Mouse (Mus musculus) heart, embryonic 13.5 days (tissue): ENCODE results near the gene Rd3l. TPM values are rescaled to one million over a fixed set of nuclear protein-coding genes. Genes with fewer than 3 reads are reported as not detected.

Experiments
- ATAC-seq: fragments of 200-750 bp; cut with Nextera tagmentation; 2 replicates; pipeline ENCODE4 v1.8.0; 2017; ENCODE audit warnings: moderate TSS enrichment; ENCODE audit not compliant: insufficient number of reproducible peaks, low FRiP score, low TSS enrichment; ENCODE audit errors: extremely low read depth
- H3K27ac ChIP-seq: fragments of 300-500 bp; sonication (generic); replicated peaks from 2 replicates; pipeline ENCODE4 v1.5.1; 2015; ENCODE audit warnings: moderate library complexity, mild to moderate bottlenecking, inconsistent platforms
- H3K27me3 ChIP-seq: fragments of 300-500 bp; sonication (generic); replicated peaks from 2 replicates; pipeline ENCODE4 v1.6.1; 2015; ENCODE audit warnings: mild to moderate bottlenecking, inconsistent platforms
- H3K36me3 ChIP-seq: fragments of 300-500 bp; sonication (generic); 2 replicates; pipeline ENCODE4 v1.6.1; 2015; ENCODE audit warnings: mild to moderate bottlenecking, inconsistent platforms
- H3K4me1 ChIP-seq: fragments of 300-500 bp; sonication (generic); 2 replicates; pipeline ENCODE4 v1.6.1; 2015; ENCODE audit warnings: inconsistent platforms
- H3K4me2 ChIP-seq: fragments of 300-500 bp; sonication (generic); 2 replicates; pipeline ENCODE4 v1.6.1; 2015; ENCODE audit warnings: inconsistent platforms, mild to moderate bottlenecking, moderate library complexity
- H3K4me3 ChIP-seq: fragments of 300-500 bp; sonication (generic); 2 replicates; pipeline ENCODE4 v1.5.1; 2015; ENCODE audit warnings: moderate library complexity, mild to moderate bottlenecking, inconsistent platforms
- H3K9ac ChIP-seq: fragments of 300-500 bp; sonication (generic); 2 replicates; pipeline ENCODE4 v1.6.1; 2015; ENCODE audit warnings: inconsistent platforms, mild to moderate bottlenecking, moderate library complexity
- H3K9me3 ChIP-seq: fragments of 300-500 bp; sonication (generic); 2 replicates; pipeline ENCODE4 v1.6.1; 2016; ENCODE audit warnings: inconsistent platforms
- WGBS: fragments of 180-500 bp; shearing (Covaris S2); methylation state at CpG from one replicate; pipeline ENCODE4 v1.1.7; 2015; ENCODE audit warnings: mixed read lengths; 5-methylcytosine and 5-hydroxymethylcytosine counted together
- polyA plus RNA-seq: library from polyadenylated mRNA; unstranded; fragments of >200 nt; fragmentation: Nextera tagmentation; extraction: Ambion mirVana; gene quantifications from 2 replicates; pipeline ENCODE4 v1.2.1, GENCODE M21; 2015

Gene Rd3l
- polyA plus RNA-seq, 1 experiment from 2014 or later, result 0.95 TPM

- Histone ChIP-seq H3K4me2 (no peak overlapping the region), H3K4me3 (no peak overlapping the region), H3K4me1 (no peaks in the 10 kb centered on the region), H3K27ac (no peak overlapping the region), H3K27me3 (no peaks in the 10 kb centered on the region), H3K9me3 (no peaks in the 10 kb centered on the region), H3K9ac (no peak overlapping the region), H3K36me3 (no peaks in the 10 kb centered on the region)
- no peak for ATAC-seq
- WGBS, result 77% methylated on average over 2 of the region's 2 CpGs
Observed at GRCm38 (mm10) chr12:111995161-111995560, 14.0 kb upstream of the Rd3l start.

GRCm38 (mm10) chr12:111992626-111993025, 11.5 kb upstream of the Rd3l start:
- Histone ChIP-seq H3K36me3 (no peaks in the 10 kb centered on the region), H3K4me1 (no peaks in the 10 kb centered on the region), H3K27me3 (no peaks in the 10 kb centered on the region), H3K27ac (no peak overlapping the region), H3K4me3 (no peak overlapping the region), H3K9me3 (no peaks in the 10 kb centered on the region), H3K9ac (no peak overlapping the region), H3K4me2 (no peak overlapping the region)
- ATAC-seq, result no peak
- WGBS, result 86% methylated on average over 5 of the region's 5 CpGs

GRCm38 (mm10) chr12:111986756-111987155, 5.6 kb upstream of the Rd3l start:
- no peaks in the 10 kb centered on the region for H3K4me1 ChIP-seq

GRCm38 (mm10) chr12:111983165-111983564, 2.0 kb upstream of the Rd3l start:
- Histone ChIP-seq H3K36me3 (no peaks in the 10 kb centered on the region), H3K4me2 (no peak overlapping the region), H3K4me1 (peaks cover 14% of the 10 kb centered on the region), H3K4me3 (no peak overlapping the region), H3K9ac (no peak overlapping the region), H3K9me3 (no peaks in the 10 kb centered on the region), H3K27me3 (no peaks in the 10 kb centered on the region), H3K27ac (no peak overlapping the region)
- no peak for ATAC-seq
- WGBS, result 63% methylated on average over 2 of the region's 2 CpGs

More at GRCm38 (mm10) chr12:111986756-111987155, 5.6 kb upstream of the Rd3l start:
- H3K4me3 ChIP-seq, result no peak overlapping the region
- H3K9ac ChIP-seq, result no peak overlapping the region
- H3K4me2 ChIP-seq, result no peak overlapping the region
- no peaks in the 10 kb centered on the region for H3K36me3 ChIP-seq
- H3K27ac ChIP-seq, result no peak overlapping the region
- no peaks in the 10 kb centered on the region for H3K9me3 ChIP-seq
- no peak for ATAC-seq
- no peaks in the 10 kb centered on the region for H3K27me3 ChIP-seq
- WGBS, result 35% methylated on average over 9 of the region's 9 CpGs

- no peaks in the 10 kb centered on the region for H3K9me3 ChIP-seq
- no peak overlapping the region for H3K4me2 ChIP-seq
- no peak for ATAC-seq
- 76% methylated on average over 8 of the region's 8 CpGs for WGBS
- H3K36me3 ChIP-seq, result no peaks in the 10 kb centered on the region
- H3K27me3 ChIP-seq, result no peaks in the 10 kb centered on the region
- H3K4me3 ChIP-seq, result no peak overlapping the region
- H3K9ac ChIP-seq, result no peak overlapping the region
- peak overlapping the region; percentile 46 for H3K27ac ChIP-seq
- peaks cover 28% of the 10 kb centered on the region for H3K4me1 ChIP-seq
Observed at GRCm38 (mm10) chr12:111981831-111982230, 714 bp upstream of the Rd3l start.

- Histone ChIP-seq H3K36me3 (no peaks in the 10 kb centered on the region), H3K27ac (peak overlapping the region; percentile 89), H3K27me3 (no peaks in the 10 kb centered on the region), H3K4me3 (no peak overlapping the region), H3K9me3 (no peaks in the 10 kb centered on the region), H3K9ac (no peak overlapping the region), H3K4me1 (peaks cover 34% of the 10 kb centered on the region), H3K4me2 (no peak overlapping the region)
- 59% methylated on average over 6 of the region's 6 CpGs for WGBS
- no peak for ATAC-seq
Observed at GRCm38 (mm10) chr12:111978274-111978673, 2.8 kb downstream of the Rd3l start.

- Histone ChIP-seq H3K9ac (peak overlapping the region; percentile 63; the same call in 1 of the 2 replicates), H3K36me3 (no peaks in the 10 kb centered on the region), H3K27me3 (no peaks in the 10 kb centered on the region), H3K9me3 (no peaks in the 10 kb centered on the region; the same call in 1 of the 2 replicates), H3K27ac (peak overlapping the region; percentile 89), H3K4me1 (peaks cover 34% of the 10 kb centered on the region), H3K4me3 (no peak overlapping the region), H3K4me2 (peak overlapping the region; percentile 36)
- ATAC-seq, result peak; percentile 54; the same call in 1 of the 2 replicates
- 20% methylated on average over 6 of the region's 6 CpGs for WGBS
Observed at GRCm38 (mm10) chr12:111977138-111977537, 4.0 kb downstream of the Rd3l start.

- H3K27ac ChIP-seq, result no peak overlapping the region
- no peaks in the 10 kb centered on the region; the same call in 1 of the 2 replicates for H3K9me3 ChIP-seq
- no peak overlapping the region for H3K9ac ChIP-seq
- H3K27me3 ChIP-seq, result no peaks in the 10 kb centered on the region
- no peaks in the 10 kb centered on the region for H3K36me3 ChIP-seq
- no peak overlapping the region for H3K4me2 ChIP-seq
- ATAC-seq, result no peak
- peaks cover 23% of the 10 kb centered on the region for H3K4me1 ChIP-seq
- 72% methylated on average over 6 of the region's 6 CpGs for WGBS
- no peak overlapping the region for H3K4me3 ChIP-seq
Observed at GRCm38 (mm10) chr12:111974578-111974977, 6.5 kb downstream of the Rd3l start.

GRCm38 (mm10) chr12:111972504-111972903, 8.6 kb downstream of the Rd3l start:
- Histone ChIP-seq H3K9me3 (no peaks in the 10 kb centered on the region; the same call in 1 of the 2 replicates), H3K4me2 (no peak overlapping the region), H3K9ac (no peak overlapping the region), H3K4me1 (peaks cover 14% of the 10 kb centered on the region), H3K36me3 (no peaks in the 10 kb centered on the region), H3K27ac (no peak overlapping the region), H3K4me3 (no peak overlapping the region), H3K27me3 (no peaks in the 10 kb centered on the region)
- 83% methylated on average over 10 of the region's 10 CpGs for WGBS
- ATAC-seq, result no peak

GRCm38 (mm10) chr12:111971231-111971686, 9.9 kb downstream of the Rd3l start, which contains the start of gene Tdrd9:
Gene Tdrd9 (plus strand): TSS chr12:111971559.
- Histone ChIP-seq H3K4me2 (no peak within 1 kb of the TSS), H3K9me3 (no peaks in the 10 kb centered on the region; the same call in 1 of the 2 replicates), H3K36me3 (no peaks in the 10 kb centered on the region), H3K9ac (no peak within 1 kb of the TSS), H3K27me3 (no peaks in the 10 kb centered on the region), H3K4me1 (peaks cover 5% of the 10 kb centered on the region), H3K27ac (no peak within 1 kb of the TSS), H3K4me3 (no peak within 1 kb of the TSS)
- ATAC-seq, result no peak
- 81% methylated on average over 18 of the region's 18 CpGs for WGBS

GRCm38 (mm10) chr12:111970085-111970484, 11.0 kb downstream of the Rd3l start:
- H3K9me3 ChIP-seq, result no peaks in the 10 kb centered on the region; the same call in 1 of the 2 replicates
- H3K4me1 ChIP-seq, result peaks cover 15% of the 10 kb centered on the region
- H3K36me3 ChIP-seq, result peaks cover 2% of the 10 kb centered on the region; the same call in 1 of the 2 replicates
- no peak overlapping the region for H3K4me3 ChIP-seq
- H3K27ac ChIP-seq, result no peak overlapping the region
- no peak overlapping the region for H3K9ac ChIP-seq
- no peak for ATAC-seq
- 71% methylated on average over 4 of the region's 4 CpGs for WGBS
- no peak overlapping the region for H3K4me2 ChIP-seq
- H3K27me3 ChIP-seq, result no peaks in the 10 kb centered on the region

GRCm38 (mm10) chr12:111966683-111967173, 14.4 kb downstream of the Rd3l start, which contains the start of gene Atp5mpl:
Gene Atp5mpl (minus strand): TSS chr12:111966977.
- H3K4me1 ChIP-seq, result peaks cover 27% of the 10 kb centered on the region
- H3K4me2 ChIP-seq, result peak within 1 kb of the TSS; percentile 85
- ATAC-seq, result peak; percentile 83
- peaks cover 34% of the 10 kb centered on the region for H3K36me3 ChIP-seq
- no peaks in the 10 kb centered on the region for H3K9me3 ChIP-seq
- peak within 1 kb of the TSS; percentile 74 for H3K4me3 ChIP-seq
- peak within 1 kb of the TSS; percentile 88 for H3K9ac ChIP-seq
- H3K27me3 ChIP-seq, result no peaks in the 10 kb centered on the region
- under 1% methylated on average over 37 of the region's 37 CpGs for WGBS
- H3K27ac ChIP-seq, result peak within 1 kb of the TSS; percentile 81
